Mouse (Mus musculus) liver, embryonic 16.5 days (tissue): ENCODE measurements around the gene Pi4k2a. TPM values are rescaled to one million over a fixed set of nuclear protein-coding genes. Genes with fewer than 3 reads are reported as not detected.

Source experiments
- ATAC-seq: fragments of 200-750 bp; cut with Nextera tagmentation; 2 replicates; pipeline ENCODE4 v1.8.0; 2017; ENCODE audit warnings: low read depth, mild to moderate bottlenecking, moderate number of reproducible peaks, moderate library complexity
- H3K27ac ChIP-seq: fragments of 300-500 bp; sonication (generic); 2 replicates; pipeline ENCODE4 v1.5.1; 2014; ENCODE audit warnings: mild to moderate bottlenecking, low read length
- H3K27me3 ChIP-seq: fragments of 300-500 bp; sonication (generic); 2 replicates; pipeline ENCODE4 v1.6.1; 2014; ENCODE audit warnings: low read depth, low read length, mixed read lengths; ENCODE audit not compliant: control insufficient read depth, insufficient read depth
- H3K36me3 ChIP-seq: fragments of 300-500 bp; sonication (generic); 2 replicates; pipeline ENCODE4 v1.6.1; 2014; ENCODE audit warnings: mild to moderate bottlenecking; ENCODE audit not compliant: control insufficient read depth, insufficient read depth
- H3K4me1 ChIP-seq: fragments of 300-500 bp; sonication (generic); 2 replicates; pipeline ENCODE4 v1.6.1; 2014; ENCODE audit warnings: low read depth, low read length, mixed read lengths; ENCODE audit not compliant: control insufficient read depth
- H3K4me2 ChIP-seq: fragments of 300-500 bp; sonication (generic); 2 replicates; pipeline ENCODE4 v1.6.1; 2014; ENCODE audit warnings: low read depth, low read length, mixed read lengths
- H3K4me3 ChIP-seq: fragments of 300-500 bp; sonication (generic); 2 replicates; pipeline ENCODE4 v1.5.1; 2014; ENCODE audit warnings: low read depth, mild to moderate bottlenecking, low read length
- H3K9ac ChIP-seq: fragments of 300-500 bp; sonication (generic); 2 replicates; pipeline ENCODE4 v1.6.1; 2014; ENCODE audit warnings: low read depth, low read length
- H3K9me3 ChIP-seq: fragments of 300-500 bp; sonication (generic); replicated peaks from 2 replicates; pipeline ENCODE4 v1.6.1; 2016; ENCODE audit warnings: low read length; ENCODE audit not compliant: control insufficient read depth
- WGBS: fragments of 180-500 bp; shearing (Covaris S2); extraction: QIAGEN DNeasy Blood & Tissue Kit; methylation state at CpG from one replicate; pipeline ENCODE4 v1.1.7; 2014; ENCODE audit not compliant: insufficient replicate concordance; 5-methylcytosine and 5-hydroxymethylcytosine counted together
- polyA plus RNA-seq: library from polyadenylated mRNA; unstranded; fragments of >200 nt; fragmentation: Nextera tagmentation; extraction: Ambion mirVana; gene quantifications from 2 replicates; pipeline ENCODE4 v1.2.1, GENCODE M21; 2015

Pi4k2a gene
- polyA plus RNA-seq, 1 experiment from 2014 or later: 4.0 TPM

DNA sequence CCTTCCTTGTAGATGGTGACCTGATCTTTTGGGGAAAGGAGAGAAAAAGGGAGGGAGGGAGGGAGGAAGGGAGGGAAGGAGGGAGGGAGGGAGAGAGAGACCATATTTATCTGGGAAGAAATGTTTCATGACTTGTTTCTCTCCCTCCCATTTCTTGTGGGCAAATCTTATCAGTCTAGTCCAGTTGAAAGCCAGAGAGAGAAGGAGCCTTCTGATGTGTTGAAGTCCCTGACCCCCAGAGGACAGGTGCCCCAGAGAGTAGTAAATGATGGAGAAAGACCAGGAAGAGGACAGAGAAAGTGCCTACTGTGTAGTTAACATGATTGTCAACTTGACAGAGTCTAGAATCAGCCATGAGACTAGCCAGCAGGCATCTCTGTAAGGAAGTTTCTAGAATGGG, 44.8 kb downstream of the Pi4k2a start:
- Histone ChIP-seq H3K9ac (no peak overlapping the region), H3K4me1 (peaks cover 6% of the 10 kb centered on the region), H3K27me3 (no peaks in the 10 kb centered on the region), H3K36me3 (no peaks in the 10 kb centered on the region), H3K27ac (no peak overlapping the region), H3K4me2 (no peak overlapping the region), H3K9me3 (no peaks in the 10 kb centered on the region), H3K4me3 (no peak overlapping the region)
- ATAC-seq: peak; percentile 55; the same call in 1 of the 2 replicates

GRCm38 (mm10) chr19:42136126-42136525, 45.9 kb downstream of the Pi4k2a start:
- no peak overlapping the region for H3K4me3 ChIP-seq
- H3K36me3 ChIP-seq: no peaks in the 10 kb centered on the region
- WGBS: 41% methylated on average over 5 of the region's 5 CpGs
- no peaks in the 10 kb centered on the region for H3K27me3 ChIP-seq
- peaks cover 3% of the 10 kb centered on the region for H3K4me1 ChIP-seq
- no peak for ATAC-seq
- H3K4me2 ChIP-seq: no peak overlapping the region
- no peak overlapping the region for H3K9ac ChIP-seq
- H3K9me3 ChIP-seq: no peaks in the 10 kb centered on the region
- H3K27ac ChIP-seq: no peak overlapping the region

GRCm38 (mm10) chr19:42137167-42137672, 47.0 kb downstream of the Pi4k2a start:
- no peak for ATAC-seq
- 73% methylated on average over 4 of the region's 4 CpGs for WGBS
- H3K27me3 ChIP-seq: no peaks in the 10 kb centered on the region
- no peaks in the 10 kb centered on the region for H3K36me3 ChIP-seq
- no peak overlapping the region for H3K27ac ChIP-seq
- H3K9ac ChIP-seq: no peak overlapping the region
- no peaks in the 10 kb centered on the region for H3K9me3 ChIP-seq
- H3K4me1 ChIP-seq: peaks cover 3% of the 10 kb centered on the region
- H3K4me2 ChIP-seq: no peak overlapping the region
- no peak overlapping the region for H3K4me3 ChIP-seq

GRCm38 (mm10) chr19:42138517-42139285, 48.4 kb downstream of the Pi4k2a start:
- Histone ChIP-seq H3K9me3 (no peaks in the 10 kb centered on the region), H3K9ac (no peak overlapping the region), H3K27me3 (no peaks in the 10 kb centered on the region), H3K4me2 (no peak overlapping the region), H3K4me3 (no peak overlapping the region), H3K36me3 (no peaks in the 10 kb centered on the region), H3K4me1 (peaks cover 3% of the 10 kb centered on the region), H3K27ac (no peak overlapping the region)
- WGBS: 65% methylated on average over 15 of the region's 15 CpGs
- ATAC-seq: no peak

DNA sequence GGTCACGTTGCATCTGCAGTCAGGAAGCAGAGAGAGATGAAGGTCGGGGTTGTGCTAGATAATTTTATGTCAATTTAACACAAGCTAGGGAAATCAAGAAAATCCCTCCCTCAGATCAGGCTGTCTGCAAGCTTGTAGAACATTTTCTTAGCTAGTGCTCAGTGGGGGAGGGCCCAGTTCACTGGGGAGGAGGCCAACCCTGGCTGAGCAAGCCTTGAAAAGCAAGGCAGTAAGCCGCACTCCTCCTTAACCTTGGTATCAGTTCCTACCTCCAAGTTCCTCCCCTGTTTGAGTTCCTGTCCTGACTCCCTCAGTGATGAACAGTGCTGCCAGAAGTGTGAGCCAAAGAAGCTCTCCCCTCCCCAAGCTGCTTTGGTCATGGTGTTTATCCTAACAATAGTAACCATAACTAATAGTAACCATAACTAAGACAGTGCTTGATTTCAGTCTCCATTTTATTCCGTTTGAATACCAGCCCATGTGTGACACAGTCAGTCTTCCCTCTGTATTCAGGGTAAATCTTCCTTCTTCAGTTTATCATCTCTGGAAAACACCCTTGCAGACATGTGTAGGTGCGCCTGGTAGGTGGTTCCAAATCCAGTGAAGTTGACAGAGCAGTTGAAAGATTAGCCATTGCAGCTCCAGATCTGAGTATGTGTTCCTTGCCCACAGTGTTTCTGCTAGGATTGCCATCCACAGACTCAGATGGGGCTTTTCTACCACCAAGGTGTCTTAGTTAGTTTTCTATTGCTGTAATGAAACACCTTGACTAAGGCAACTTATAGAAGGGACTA, 49.7 kb downstream of the Pi4k2a start:
- no peak overlapping the region for H3K4me3 ChIP-seq
- H3K4me2 ChIP-seq: no peak overlapping the region
- H3K9me3 ChIP-seq: no peaks in the 10 kb centered on the region
- H3K36me3 ChIP-seq: no peaks in the 10 kb centered on the region
- no peak for ATAC-seq
- WGBS: 57% methylated on average over 5 of the region's 5 CpGs
- no peak overlapping the region for H3K9ac ChIP-seq
- H3K4me1 ChIP-seq: peaks cover 3% of the 10 kb centered on the region
- no peak overlapping the region for H3K27ac ChIP-seq
- no peaks in the 10 kb centered on the region for H3K27me3 ChIP-seq

GRCm38 (mm10) chr19:42141998-42142397, 51.7 kb downstream of the Pi4k2a start:
- no peak overlapping the region for H3K9ac ChIP-seq
- no peak overlapping the region for H3K27ac ChIP-seq
- no peak overlapping the region for H3K4me3 ChIP-seq
- no peak for ATAC-seq
- peaks cover 8% of the 10 kb centered on the region for H3K4me1 ChIP-seq
- H3K9me3 ChIP-seq: no peaks in the 10 kb centered on the region
- WGBS: 61% methylated on average over 3 of the region's 3 CpGs
- no peak overlapping the region for H3K4me2 ChIP-seq
- no peaks in the 10 kb centered on the region for H3K36me3 ChIP-seq
- H3K27me3 ChIP-seq: peaks cover 12% of the 10 kb centered on the region

DNA sequence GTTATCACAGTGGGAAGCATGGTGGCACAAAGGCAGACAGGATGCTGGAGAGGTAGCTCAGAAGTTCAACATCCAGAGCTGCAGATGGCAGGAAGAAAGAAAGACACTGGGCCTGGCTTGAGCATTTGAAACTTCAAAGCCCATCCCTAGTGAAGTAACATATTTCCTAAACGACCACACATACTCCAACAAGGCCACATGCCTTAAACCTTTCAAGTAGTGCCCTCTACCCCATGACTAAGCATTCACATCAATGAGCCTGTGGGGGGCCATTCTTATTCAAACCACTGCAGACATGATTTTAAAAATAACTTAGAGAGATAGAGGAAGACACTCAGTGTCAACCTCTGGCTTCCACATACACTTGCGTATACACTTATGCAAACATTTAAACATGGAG, 52.5 kb downstream of the Pi4k2a start:
- H3K4me3 ChIP-seq: no peak overlapping the region
- no peaks in the 10 kb centered on the region for H3K9me3 ChIP-seq
- no peak overlapping the region for H3K27ac ChIP-seq
- H3K27me3 ChIP-seq: peaks cover 19% of the 10 kb centered on the region
- no peak overlapping the region for H3K4me2 ChIP-seq
- ATAC-seq: no peak
- H3K4me1 ChIP-seq: peaks cover 9% of the 10 kb centered on the region
- no peaks in the 10 kb centered on the region for H3K36me3 ChIP-seq
- 56% methylated on average over 2 of the region's 2 CpGs for WGBS
- H3K9ac ChIP-seq: no peak overlapping the region

- Histone ChIP-seq H3K4me3 (no peak overlapping the region), H3K9ac (no peak overlapping the region), H3K9me3 (no peaks in the 10 kb centered on the region), H3K27ac (no peak overlapping the region), H3K4me2 (no peak overlapping the region), H3K4me1 (peaks cover 14% of the 10 kb centered on the region), H3K27me3 (peaks cover 33% of the 10 kb centered on the region), H3K36me3 (no peaks in the 10 kb centered on the region)
- 37% methylated on average over 6 of the region's 6 CpGs for WGBS
- no peak for ATAC-seq
Measured at GRCm38 (mm10) chr19:42144067-42144466, 53.8 kb downstream of the Pi4k2a start.
